Mouse (Mus musculus) liver, embryonic 13.5 days (tissue): ENCODE results near the gene Hist1h2ah. TPM values are rescaled to one million over a fixed set of nuclear protein-coding genes. Genes with fewer than 3 reads are reported as not detected.
"Not testable (repeated sequence)": the region's sequence is repeated elsewhere in the genome, so short reads cannot be mapped to it uniquely, and the experiment has no call there.

ENCODE experiments used
- ATAC-seq: fragments of 200-750 bp; cut with Nextera tagmentation; 2 replicates; pipeline ENCODE4 v1.8.0; 2017; ENCODE audit warnings: low read depth, mild to moderate bottlenecking, moderate number of reproducible peaks, moderate library complexity
- DNase-seq: peaks from one replicate; pipeline ENCODE4 v3.0.0; 2022
- H3K27ac ChIP-seq: fragments of 300-500 bp; sonication (generic); 2 replicates; pipeline ENCODE4 v1.5.1; 2015; ENCODE audit warnings: moderate library complexity, mild to moderate bottlenecking, inconsistent platforms
- H3K27me3 ChIP-seq: fragments of 300-500 bp; sonication (generic); 2 replicates; pipeline ENCODE4 v1.6.1; 2015; ENCODE audit warnings: mild to moderate bottlenecking, inconsistent platforms
- H3K36me3 ChIP-seq: fragments of 300-500 bp; sonication (generic); 2 replicates; pipeline ENCODE4 v1.6.1; 2015; ENCODE audit warnings: mild to moderate bottlenecking, inconsistent platforms
- H3K4me1 ChIP-seq: fragments of 300-500 bp; sonication (generic); replicated peaks from 2 replicates; pipeline ENCODE4 v1.6.1; 2015; ENCODE audit warnings: inconsistent platforms
- H3K4me2 ChIP-seq: fragments of 300-500 bp; sonication (generic); 2 replicates; pipeline ENCODE4 v1.6.1; 2015; ENCODE audit warnings: inconsistent platforms, mild to moderate bottlenecking, moderate library complexity
- H3K4me3 ChIP-seq: fragments of 300-500 bp; sonication (generic); replicated peaks from 2 replicates; pipeline ENCODE4 v1.5.1; 2015; ENCODE audit warnings: mild to moderate bottlenecking, inconsistent platforms
- H3K9ac ChIP-seq: fragments of 300-500 bp; sonication (generic); 2 replicates; pipeline ENCODE4 v1.6.1; 2015; ENCODE audit warnings: mild to moderate bottlenecking, inconsistent platforms
- H3K9me3 ChIP-seq: fragments of 300-500 bp; sonication (generic); replicated peaks from 2 replicates; pipeline ENCODE4 v1.6.1; 2016; ENCODE audit warnings: inconsistent platforms
- WGBS: fragments of 180-500 bp; shearing (Covaris S2); methylation state at CpG from one replicate; pipeline ENCODE4 v1.1.7; 2015; ENCODE audit not compliant: insufficient replicate concordance; 5-methylcytosine and 5-hydroxymethylcytosine counted together
- polyA plus RNA-seq: library from polyadenylated mRNA; unstranded; fragments of >200 nt; fragmentation: Nextera tagmentation; extraction: Ambion mirVana; gene quantifications from 2 replicates; pipeline ENCODE4 v1.2.1, GENCODE M21; 2015

Gene Hist1h2ah
- polyA plus RNA-seq: 3.6 and 18.3 TPM in 2 replicates

- Histone ChIP-seq H3K4me1 (peaks cover 60% of the 10 kb centered on the region), H3K4me3 (peak within 1 kb of the TSS; percentile 66), H3K4me2 (peak within 1 kb of the TSS; percentile 72), H3K9ac (peak within 1 kb of the TSS; percentile 80), H3K27ac (peak within 1 kb of the TSS; percentile 100)
- peak; percentile 91 for DNase-seq
- H3K27me3 ChIP-seq, H3K9me3 ChIP-seq, H3K36me3 ChIP-seq: not testable (repeated sequence)
- WGBS: 0% methylated on average over 24 of the region's 69 CpGs
- ATAC-seq: peak; percentile 90
These were observed at the start of gene Hist1h2ah, which contains the start of gene Hist1h2bk for GRCm38 (mm10) chr13:22035267-22036148. Gene Hist1h2ah, minus strand, starts transcription at chr13:22035568. Gene Hist1h2bk, plus strand, starts transcription at chr13:22035870.

- not testable (repeated sequence) for H3K4me2 ChIP-seq, ATAC-seq, H3K27ac ChIP-seq, H3K27me3 ChIP-seq, H3K9me3 ChIP-seq, H3K4me3 ChIP-seq, DNase-seq, H3K4me1 ChIP-seq, H3K9ac ChIP-seq, H3K36me3 ChIP-seq
- WGBS: 50% methylated on average over 1 of the region's 1 CpGs
These were observed 48.8 kb upstream of the Hist1h2ah start, which contains the start of gene Vmn1r188 for GRCm38 (mm10) chr13:22084140-22084539. Gene Vmn1r188, plus strand, starts transcription at chr13:22084440.

- H3K4me3 ChIP-seq: no peak overlapping the region
- H3K4me2 ChIP-seq: no peak overlapping the region
- no peaks in the 10 kb centered on the region for H3K9me3 ChIP-seq
- 35% methylated on average over 1 of the region's 1 CpGs for WGBS
- ATAC-seq: no peak
- no peak overlapping the region for H3K27ac ChIP-seq
- H3K4me1 ChIP-seq: no peaks in the 10 kb centered on the region
- no peak for DNase-seq
- H3K27me3 ChIP-seq: no peaks in the 10 kb centered on the region
- H3K36me3 ChIP-seq: no peaks in the 10 kb centered on the region
- no peak overlapping the region for H3K9ac ChIP-seq
These were observed 28.1 kb upstream of the Hist1h2ah start for GRCm38 (mm10) chr13:22063468-22063867.

- WGBS: 49% methylated on average over 1 of the region's 1 CpGs
- H3K9me3 ChIP-seq: no peaks in the 10 kb centered on the region
- no peak overlapping the region for H3K27ac ChIP-seq
- H3K36me3 ChIP-seq: no peaks in the 10 kb centered on the region
- H3K4me1 ChIP-seq: no peaks in the 10 kb centered on the region
- H3K4me3 ChIP-seq: no peak overlapping the region
- H3K27me3 ChIP-seq: no peaks in the 10 kb centered on the region
- no peak for ATAC-seq
- H3K4me2 ChIP-seq: no peak overlapping the region
- no peak for DNase-seq
- no peak overlapping the region for H3K9ac ChIP-seq
These were observed 26.1 kb upstream of the Hist1h2ah start for GRCm38 (mm10) chr13:22061422-22061821.

GRCm38 (mm10) chr13:22053754-22054153, 18.4 kb upstream of the Hist1h2ah start:
- no peaks in the 10 kb centered on the region for H3K36me3 ChIP-seq
- no peaks in the 10 kb centered on the region for H3K27me3 ChIP-seq
- no peak overlapping the region for H3K9ac ChIP-seq
- no peak overlapping the region for H3K4me3 ChIP-seq
- DNase-seq: no peak
- no peak overlapping the region for H3K27ac ChIP-seq
- H3K4me2 ChIP-seq: no peak overlapping the region
- WGBS: 82% methylated on average over 1 of the region's 1 CpGs
- no peak for ATAC-seq
- H3K9me3 ChIP-seq: no peaks in the 10 kb centered on the region
- peaks cover 32% of the 10 kb centered on the region for H3K4me1 ChIP-seq

GRCm38 (mm10) chr13:22051523-22051859, 16.1 kb upstream of the Hist1h2ah start:
- 6% methylated on average over 5 of the region's 5 CpGs for WGBS
- DNase-seq: no peak

GRCm38 (mm10) chr13:22050591-22051522, 15.5 kb upstream of the Hist1h2ah start:
- Histone ChIP-seq H3K4me2 (peak overlapping the region; percentile 85), H3K27me3 (no peaks in the 10 kb centered on the region), H3K27ac (peak overlapping the region; percentile 74), H3K36me3 (no peaks in the 10 kb centered on the region), H3K4me3 (peak overlapping the region; percentile 65), H3K9me3 (no peaks in the 10 kb centered on the region), H3K4me1 (peaks cover 42% of the 10 kb centered on the region), H3K9ac (peak overlapping the region; percentile 77)
- ATAC-seq: peak; percentile 96
- peak; percentile 93 for DNase-seq
- WGBS: under 1% methylated on average over 52 of the region's 52 CpGs

More at GRCm38 (mm10) chr13:22051523-22051859, 16.1 kb upstream of the Hist1h2ah start:
- Histone ChIP-seq H3K9me3 (no peaks in the 10 kb centered on the region), H3K4me2 (peak overlapping the region; percentile 85), H3K4me3 (peak overlapping the region; percentile 65), H3K27ac (peak overlapping the region; percentile 70; the same call in 1 of the 2 replicates), H3K27me3 (no peaks in the 10 kb centered on the region), H3K36me3 (no peaks in the 10 kb centered on the region), H3K9ac (peak overlapping the region; percentile 77), H3K4me1 (peaks cover 36% of the 10 kb centered on the region)
- no peak for ATAC-seq

- Histone ChIP-seq H3K36me3 (no peaks in the 10 kb centered on the region), H3K27me3 (no peaks in the 10 kb centered on the region), H3K4me1 (peaks cover 45% of the 10 kb centered on the region), H3K9me3 (no peaks in the 10 kb centered on the region), H3K4me2 (peak overlapping the region; percentile 85), H3K4me3 (peak overlapping the region; percentile 65), H3K9ac (peak overlapping the region; percentile 74), H3K27ac (peak overlapping the region; percentile 74)
- DNase-seq (no peak), ATAC-seq (no peak)
- 1% methylated on average over 14 of the region's 14 CpGs for WGBS
These were observed 14.5 kb upstream of the Hist1h2ah start for GRCm38 (mm10) chr13:22049737-22050440.

GRCm38 (mm10) chr13:22049041-22049440, 13.7 kb upstream of the Hist1h2ah start:
- Histone ChIP-seq H3K27ac (no peak overlapping the region), H3K36me3 (no peaks in the 10 kb centered on the region), H3K4me1 (peaks cover 52% of the 10 kb centered on the region), H3K9ac (no peak overlapping the region), H3K9me3 (no peaks in the 10 kb centered on the region), H3K4me3 (0 out of 2 replicates have a peak overlapping the region, but pooled peaks have one; percentile 2), H3K27me3 (no peaks in the 10 kb centered on the region), H3K4me2 (peak overlapping the region; percentile 34; the same call in 1 of the 2 replicates)
- WGBS: 56% methylated on average over 2 of the region's 2 CpGs
- DNase-seq (no peak), ATAC-seq (no peak)

- H3K9ac ChIP-seq: peak overlapping the region; percentile 76
- no peaks in the 10 kb centered on the region for H3K27me3 ChIP-seq
- H3K4me1 ChIP-seq: peaks cover 57% of the 10 kb centered on the region
- H3K9me3 ChIP-seq: no peaks in the 10 kb centered on the region
- ATAC-seq (no peak), DNase-seq (no peak)
- H3K27ac ChIP-seq: peak overlapping the region; percentile 96
- WGBS: 21% methylated on average over 2 of the region's 2 CpGs
- H3K36me3 ChIP-seq: no peaks in the 10 kb centered on the region
- H3K4me2 ChIP-seq: peak overlapping the region; percentile 62
- peak overlapping the region; percentile 54; the same call in 1 of the 2 replicates for H3K4me3 ChIP-seq
These were observed 9.9 kb upstream of the Hist1h2ah start for GRCm38 (mm10) chr13:22045311-22045710.
